Mouse (Mus musculus) kidney, embryonic 16.5 days (tissue): ENCODE data around the gene Pla2g1b. TPM values are rescaled to one million over a fixed set of nuclear protein-coding genes. Genes with fewer than 3 reads are reported as not detected.
"Not testable (repeated sequence)": the region's sequence is repeated elsewhere in the genome, so short reads cannot be mapped to it uniquely, and the experiment has no call there.

Experiments
- ATAC-seq: fragments of 200-750 bp; cut with Nextera tagmentation; 2 replicates; pipeline ENCODE4 v1.8.0; 2017; ENCODE audit warnings: moderate TSS enrichment; ENCODE audit not compliant: low FRiP score, low TSS enrichment
- H3K27ac ChIP-seq: fragments of 300-500 bp; sonication (generic); 2 replicates; pipeline ENCODE4 v1.5.1; 2014; ENCODE audit warnings: low read length
- H3K27me3 ChIP-seq: fragments of 300-500 bp; sonication (generic); 2 replicates; pipeline ENCODE4 v1.6.1; 2014; ENCODE audit warnings: low read length, control low read depth, mixed read lengths; ENCODE audit not compliant: insufficient read depth
- H3K36me3 ChIP-seq: fragments of 300-500 bp; sonication (generic); 2 replicates; pipeline ENCODE4 v1.6.1; 2014; ENCODE audit warnings: low read length, control low read depth, mixed read lengths; ENCODE audit not compliant: insufficient read depth
- H3K4me1 ChIP-seq: fragments of 300-500 bp; sonication (generic); 2 replicates; pipeline ENCODE4 v1.6.1; 2014; ENCODE audit warnings: low read length, control low read depth, mixed read lengths; ENCODE audit not compliant: insufficient read depth
- H3K4me2 ChIP-seq: fragments of 300-500 bp; sonication (generic); replicated peaks from 2 replicates; pipeline ENCODE4 v1.6.1; 2014; ENCODE audit warnings: low read depth, low read length
- H3K4me3 ChIP-seq: fragments of 300-500 bp; sonication (generic); 2 replicates; pipeline ENCODE4 v1.5.1; 2014; ENCODE audit warnings: mild to moderate bottlenecking, low read length
- H3K9ac ChIP-seq: fragments of 300-500 bp; sonication (generic); replicated peaks from 2 replicates; pipeline ENCODE4 v1.6.1; 2014; ENCODE audit warnings: low read length
- H3K9me3 ChIP-seq: fragments of 300-500 bp; sonication (generic); 2 replicates; pipeline ENCODE4 v1.6.1; 2016; ENCODE audit warnings: low read length, control low read depth
- WGBS: fragments of 180-500 bp; shearing (Covaris S2); extraction: QIAGEN DNeasy Blood & Tissue Kit; methylation state at CpG from one replicate; pipeline ENCODE4 v1.1.7; 2014; 5-methylcytosine and 5-hydroxymethylcytosine counted together
- polyA plus RNA-seq: library from polyadenylated mRNA; unstranded; fragments of >200 nt; fragmentation: Nextera tagmentation; extraction: Ambion mirVana; gene quantifications from 2 replicates; pipeline ENCODE4 v1.2.1, GENCODE M21; 2015

The Pla2g1b gene
- polyA plus RNA-seq, 1 experiment from 2014 or later, result 0.94 TPM

DNA sequence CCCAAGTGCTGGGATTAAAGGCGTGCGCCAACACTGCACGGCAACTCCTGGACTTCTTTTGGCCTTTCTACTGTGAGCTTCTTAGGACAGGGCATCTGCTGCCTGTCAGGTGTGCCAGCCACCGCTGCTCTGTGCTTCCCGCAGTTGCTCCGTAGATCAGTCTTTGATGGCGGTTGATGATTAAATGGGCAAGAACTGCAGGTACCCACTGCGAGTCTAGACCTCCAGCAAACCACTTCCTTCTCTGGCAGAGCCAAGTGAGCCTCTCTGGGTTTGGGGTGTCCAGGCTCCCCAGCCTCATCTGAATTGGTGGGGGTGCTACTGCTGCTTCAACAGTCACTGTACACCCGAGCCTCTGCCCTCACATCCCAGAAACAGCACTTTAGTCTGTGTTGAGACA lies 51.4 kb downstream of the Pla2g1b start:
- no peak overlapping the region for H3K4me3 ChIP-seq
- peak overlapping the region; percentile 9; the same call in 1 of the 2 replicates for H3K27ac ChIP-seq
- no peak overlapping the region for H3K4me2 ChIP-seq
- ATAC-seq, result no peak
- H3K9ac ChIP-seq, result no peak overlapping the region
- no peaks in the 10 kb centered on the region for H3K9me3 ChIP-seq
- H3K36me3 ChIP-seq, result no peaks in the 10 kb centered on the region; the same call in 1 of the 2 replicates
- no peaks in the 10 kb centered on the region for H3K27me3 ChIP-seq
- WGBS, result 83% methylated on average over 9 of the region's 9 CpGs
- peaks cover 62% of the 10 kb centered on the region for H3K4me1 ChIP-seq

DNA sequence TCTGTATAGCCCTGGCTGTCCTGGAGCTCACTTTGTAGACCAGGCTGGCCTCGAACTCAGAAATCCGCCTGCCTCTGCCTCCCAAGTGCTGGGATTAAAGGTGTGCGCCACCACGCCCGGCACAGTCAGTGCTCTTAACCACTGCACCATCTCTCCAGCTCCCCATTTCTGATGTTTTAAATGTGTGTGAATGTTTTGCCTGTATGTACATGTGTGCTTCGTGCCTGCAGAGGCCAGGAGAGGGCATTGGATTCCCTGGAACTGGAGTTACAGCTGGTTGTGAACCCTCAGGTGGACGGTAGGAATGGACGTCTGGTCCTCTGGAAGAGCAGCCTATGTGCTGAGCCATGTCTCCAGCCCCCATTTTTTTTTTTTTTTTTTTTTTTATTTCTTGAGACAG lies 52.2 kb downstream of the Pla2g1b start:
- H3K27me3 ChIP-seq, ATAC-seq, H3K9me3 ChIP-seq, H3K4me3 ChIP-seq, H3K9ac ChIP-seq, H3K4me2 ChIP-seq, H3K27ac ChIP-seq, H3K36me3 ChIP-seq: not testable (repeated sequence)
- H3K4me1 ChIP-seq, result peaks cover 69% of the 10 kb centered on the region
- 97% methylated on average over 6 of the region's 8 CpGs for WGBS

DNA sequence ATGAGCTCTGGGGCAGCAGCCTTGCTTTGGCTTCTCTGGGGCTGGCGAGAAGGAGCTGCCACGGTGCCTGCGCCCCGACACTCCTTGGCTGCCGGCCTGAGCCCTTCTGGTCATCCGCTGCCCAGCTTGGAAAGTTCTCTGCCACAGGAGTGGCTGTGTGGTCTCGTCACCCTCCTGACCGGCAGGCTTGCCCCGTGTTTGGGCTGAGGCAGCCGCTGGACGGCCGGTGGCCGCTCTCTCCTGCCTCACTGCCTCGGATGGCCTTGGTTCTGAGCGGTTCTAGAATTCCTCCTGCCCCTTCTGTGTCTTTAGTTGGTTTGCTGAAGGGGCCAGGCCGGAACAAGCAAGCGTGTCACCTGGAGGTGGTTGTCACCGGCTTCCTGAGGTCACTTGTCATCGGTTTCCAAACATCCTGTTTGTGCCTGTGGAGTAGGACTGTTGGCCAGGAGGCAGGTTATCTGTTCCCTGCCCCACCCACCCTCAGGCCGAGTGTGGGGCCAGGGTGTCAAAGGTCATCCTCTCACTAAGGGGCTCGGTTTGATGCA lies 54.3 kb downstream of the Pla2g1b start:
- no peak for ATAC-seq
- Histone ChIP-seq H3K27me3 (no peaks in the 10 kb centered on the region), H3K27ac (peak overlapping the region; percentile 74), H3K4me3 (no peak overlapping the region), H3K9me3 (no peaks in the 10 kb centered on the region), H3K4me1 (peaks cover 74% of the 10 kb centered on the region), H3K4me2 (peak overlapping the region; percentile 28), H3K9ac (peak overlapping the region; percentile 48), H3K36me3 (no peaks in the 10 kb centered on the region; the same call in 1 of the 2 replicates)
- WGBS, result 55% methylated on average over 21 of the region's 21 CpGs

DNA sequence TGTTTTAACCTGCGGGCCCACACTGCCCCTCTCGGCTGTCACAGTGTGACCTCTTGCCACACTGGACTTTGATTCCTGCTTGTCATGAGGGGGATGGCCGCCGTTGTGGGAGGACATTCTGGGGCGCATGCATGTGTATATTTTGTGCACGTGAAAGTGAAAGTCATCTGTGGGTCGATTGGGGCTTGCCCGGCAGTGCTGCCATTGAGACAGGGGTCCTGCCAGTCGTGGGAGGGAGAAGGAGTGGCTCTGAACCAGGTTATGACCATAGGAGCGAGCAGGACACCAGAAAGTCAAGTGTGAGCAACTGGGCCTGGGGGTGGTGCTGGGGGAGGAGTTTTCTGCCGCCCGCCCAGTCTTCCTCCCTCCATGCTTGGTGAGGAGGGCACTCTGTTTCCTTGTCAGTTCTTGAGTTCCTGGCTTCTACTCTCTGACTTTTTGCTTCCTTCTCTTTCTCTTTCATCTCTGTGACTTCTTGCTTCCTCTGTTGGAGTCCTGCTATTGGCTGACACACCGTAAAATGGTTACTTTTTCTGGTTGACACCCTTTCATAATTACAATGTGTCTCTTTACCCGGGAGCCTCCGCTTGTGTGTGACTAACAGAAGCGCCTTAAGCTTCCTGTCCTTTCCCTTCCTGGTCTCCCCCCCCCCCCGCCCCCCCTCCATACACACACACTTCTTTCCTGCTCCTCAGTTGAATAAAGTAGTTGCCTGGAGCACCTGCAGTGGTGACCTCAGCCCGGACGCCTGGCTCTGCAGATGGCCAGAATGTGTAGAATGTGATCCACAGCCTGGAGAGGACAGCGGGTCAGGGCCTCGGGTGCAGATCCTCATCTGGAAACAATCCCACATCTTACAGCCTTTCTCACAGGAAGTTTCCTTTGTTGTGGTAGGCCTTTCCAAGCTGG lies 55.7 kb downstream of the Pla2g1b start:
- Histone ChIP-seq H3K9me3 (no peaks in the 10 kb centered on the region), H3K4me2 (peak overlapping the region; percentile 23; the same call in 1 of the 2 replicates), H3K27me3 (no peaks in the 10 kb centered on the region), H3K36me3 (no peaks in the 10 kb centered on the region), H3K4me1 (peaks cover 73% of the 10 kb centered on the region), H3K27ac (peak overlapping the region; percentile 66), H3K9ac (no peak overlapping the region), H3K4me3 (no peak overlapping the region)
- ATAC-seq, result peak; percentile 64
- WGBS, result 41% methylated on average over 20 of the region's 21 CpGs

DNA sequence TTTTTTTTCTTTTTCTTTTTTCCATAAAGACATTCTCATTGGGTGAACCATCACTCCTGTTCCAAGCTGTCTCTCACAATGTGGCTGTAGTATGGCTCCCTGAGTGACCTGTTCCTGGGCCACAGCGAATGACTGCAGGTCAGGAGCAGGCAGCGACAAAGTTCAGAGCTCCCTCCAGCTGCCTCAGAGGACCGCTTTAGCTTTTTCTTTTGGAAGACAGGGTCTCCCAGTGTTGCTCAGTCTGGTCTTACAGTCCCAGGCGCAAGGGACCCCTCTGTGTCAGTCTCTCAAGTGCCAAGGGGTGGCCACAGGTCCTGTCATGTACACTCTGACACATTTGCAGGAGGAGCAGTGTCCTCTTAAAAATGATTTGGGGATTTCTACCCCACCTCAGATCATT lies 56.5 kb downstream of the Pla2g1b start:
- no peak overlapping the region for H3K4me3 ChIP-seq
- no peaks in the 10 kb centered on the region for H3K27me3 ChIP-seq
- H3K4me2 ChIP-seq, result no peak overlapping the region
- H3K36me3 ChIP-seq, result no peaks in the 10 kb centered on the region
- ATAC-seq, result no peak
- 80% methylated on average over 4 of the region's 4 CpGs for WGBS
- peak overlapping the region; percentile 66 for H3K27ac ChIP-seq
- peaks cover 72% of the 10 kb centered on the region for H3K4me1 ChIP-seq
- no peaks in the 10 kb centered on the region for H3K9me3 ChIP-seq
- no peak overlapping the region for H3K9ac ChIP-seq

DNA sequence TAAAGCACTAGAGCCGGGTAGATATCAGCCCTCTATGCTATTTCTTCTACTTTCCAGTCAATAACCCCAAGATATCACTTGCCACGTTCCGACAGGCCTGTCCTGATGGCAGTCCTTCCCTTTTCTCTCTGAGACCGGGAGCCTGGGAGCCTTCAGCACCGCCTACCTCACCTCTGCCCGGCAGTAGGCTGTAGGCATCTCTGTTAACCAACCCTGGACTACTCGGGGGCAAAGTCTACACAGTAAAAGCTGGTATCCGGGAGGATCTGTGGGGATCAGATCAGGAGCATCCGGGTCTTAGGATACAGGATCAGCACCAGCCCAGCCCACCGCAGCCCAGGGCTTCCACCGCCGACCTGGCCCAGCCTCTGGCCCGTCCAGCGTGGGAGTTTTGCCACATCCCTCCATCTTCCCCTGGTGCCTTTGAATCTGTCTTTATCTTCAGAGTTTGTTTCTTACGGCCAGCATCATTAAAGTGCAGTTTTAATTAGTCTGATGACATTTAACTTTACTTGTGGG lies 57.0 kb downstream of the Pla2g1b start:
- ATAC-seq, result no peak
- 59% methylated on average over 15 of the region's 15 CpGs for WGBS
- Histone ChIP-seq H3K4me2 (no peak overlapping the region), H3K4me3 (no peak overlapping the region), H3K27me3 (no peaks in the 10 kb centered on the region), H3K9ac (0 out of 2 replicates have a peak overlapping the region, but pooled peaks have one; percentile 33), H3K27ac (peak overlapping the region; percentile 66), H3K4me1 (peaks cover 71% of the 10 kb centered on the region), H3K36me3 (no peaks in the 10 kb centered on the region), H3K9me3 (no peaks in the 10 kb centered on the region)

DNA sequence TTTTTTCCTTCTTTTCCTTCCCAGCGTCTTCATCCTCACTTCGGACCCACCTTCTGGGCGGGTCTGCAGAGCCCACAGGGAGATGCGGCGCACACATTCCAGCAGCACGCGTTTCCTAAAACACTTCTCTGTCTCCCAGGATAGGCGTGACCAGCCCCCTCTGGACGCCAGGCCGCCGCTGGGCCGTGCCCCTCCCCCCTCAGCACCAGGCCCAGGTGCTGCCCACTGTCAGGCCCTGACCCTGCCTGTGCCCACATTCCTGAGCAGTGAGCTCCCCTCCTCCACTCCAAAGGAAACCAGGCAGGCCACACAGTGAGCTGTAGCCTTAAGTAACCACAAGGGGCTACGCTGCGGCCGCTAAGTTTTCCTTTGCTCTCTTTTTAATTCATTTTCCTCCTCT lies 57.9 kb downstream of the Pla2g1b start:
- Histone ChIP-seq H3K36me3 (no peaks in the 10 kb centered on the region), H3K9me3 (no peaks in the 10 kb centered on the region), H3K27ac (peak overlapping the region; percentile 79), H3K4me2 (peak overlapping the region; percentile 27), H3K27me3 (no peaks in the 10 kb centered on the region), H3K9ac (peak overlapping the region; percentile 42), H3K4me3 (no peak overlapping the region), H3K4me1 (peaks cover 75% of the 10 kb centered on the region)
- 7% methylated on average over 15 of the region's 15 CpGs for WGBS
- ATAC-seq, result peak; percentile 69; the same call in 1 of the 2 replicates

Other genes with a start within 250 kb of the Pla2g1b start
- gene Pop5, start 230.4 kb upstream of the Pla2g1b start, polyA plus RNA-seq, result 129 and 135 TPM in 2 replicates
- 122 and 134 TPM in 2 replicates for gene Rnf10, start 193.4 kb upstream of the Pla2g1b start, polyA plus RNA-seq
- gene Coq5, start 186.6 kb upstream of the Pla2g1b start, polyA plus RNA-seq, result 54.3 and 55.8 TPM in 2 replicates
- 1,559 and 1,634 TPM in 2 replicates for gene Dynll1, start 165.3 kb upstream of the Pla2g1b start, polyA plus RNA-seq
- 208 and 258 TPM in 2 replicates for gene Srsf9, start 139.1 kb upstream of the Pla2g1b start, polyA plus RNA-seq
- 25.2 and 32.0 TPM in 2 replicates for gene Gatc, start 125.1 kb upstream of the Pla2g1b start, polyA plus RNA-seq
- 56.3 and 58.5 TPM in 2 replicates for gene Triap1, start 125.0 kb upstream of the Pla2g1b start, polyA plus RNA-seq
- gene Cox6a1, start 117.3 kb upstream of the Pla2g1b start, polyA plus RNA-seq, result 1,046 and 1,071 TPM in 2 replicates
- 12.1 and 14.1 TPM in 2 replicates for gene Msi1, start 36.7 kb upstream of the Pla2g1b start, polyA plus RNA-seq
- gene Sirt4, start 18.5 kb downstream of the Pla2g1b start, polyA plus RNA-seq, result 27.3 and 27.5 TPM in 2 replicates
- 60.5 and 67.2 TPM in 2 replicates for gene Pxn, start 40.4 kb downstream of the Pla2g1b start, polyA plus RNA-seq
- gene Rplp0, start 93.2 kb downstream of the Pla2g1b start, polyA plus RNA-seq, result 1,527 and 1,553 TPM in 2 replicates
- gene Gcn1l1, start 99.0 kb downstream of the Pla2g1b start, polyA plus RNA-seq, result 44.3 and 48.8 TPM in 2 replicates
- gene Rab35, start 165.6 kb downstream of the Pla2g1b start, polyA plus RNA-seq, result 5.8 and 10.7 TPM in 2 replicates